Mouse (Mus musculus) heart, embryonic 13.5 days (tissue): ENCODE results near the gene Irs3. TPM values are rescaled to one million over a fixed set of nuclear protein-coding genes. Genes with fewer than 3 reads are reported as not detected.
"Not testable (repeated sequence)": the region's sequence is repeated elsewhere in the genome, so short reads cannot be mapped to it uniquely, and the experiment has no call there.

Source experiments
- ATAC-seq: fragments of 200-750 bp; cut with Nextera tagmentation; 2 replicates; pipeline ENCODE4 v1.8.0; 2017; ENCODE audit warnings: moderate TSS enrichment; ENCODE audit not compliant: insufficient number of reproducible peaks, low FRiP score, low TSS enrichment; ENCODE audit errors: extremely low read depth
- H3K27ac ChIP-seq: fragments of 300-500 bp; sonication (generic); replicated peaks from 2 replicates; pipeline ENCODE4 v1.5.1; 2015; ENCODE audit warnings: moderate library complexity, mild to moderate bottlenecking, inconsistent platforms
- H3K27me3 ChIP-seq: fragments of 300-500 bp; sonication (generic); replicated peaks from 2 replicates; pipeline ENCODE4 v1.6.1; 2015; ENCODE audit warnings: mild to moderate bottlenecking, inconsistent platforms
- H3K36me3 ChIP-seq: fragments of 300-500 bp; sonication (generic); 2 replicates; pipeline ENCODE4 v1.6.1; 2015; ENCODE audit warnings: mild to moderate bottlenecking, inconsistent platforms
- H3K4me1 ChIP-seq: fragments of 300-500 bp; sonication (generic); 2 replicates; pipeline ENCODE4 v1.6.1; 2015; ENCODE audit warnings: inconsistent platforms
- H3K4me2 ChIP-seq: fragments of 300-500 bp; sonication (generic); 2 replicates; pipeline ENCODE4 v1.6.1; 2015; ENCODE audit warnings: inconsistent platforms, mild to moderate bottlenecking, moderate library complexity
- H3K4me3 ChIP-seq: fragments of 300-500 bp; sonication (generic); 2 replicates; pipeline ENCODE4 v1.5.1; 2015; ENCODE audit warnings: moderate library complexity, mild to moderate bottlenecking, inconsistent platforms
- H3K9ac ChIP-seq: fragments of 300-500 bp; sonication (generic); 2 replicates; pipeline ENCODE4 v1.6.1; 2015; ENCODE audit warnings: inconsistent platforms, mild to moderate bottlenecking, moderate library complexity
- H3K9me3 ChIP-seq: fragments of 300-500 bp; sonication (generic); 2 replicates; pipeline ENCODE4 v1.6.1; 2016; ENCODE audit warnings: inconsistent platforms
- WGBS: fragments of 180-500 bp; shearing (Covaris S2); methylation state at CpG from one replicate; pipeline ENCODE4 v1.1.7; 2015; ENCODE audit warnings: mixed read lengths; 5-methylcytosine and 5-hydroxymethylcytosine counted together
- polyA plus RNA-seq: library from polyadenylated mRNA; unstranded; fragments of >200 nt; fragmentation: Nextera tagmentation; extraction: Ambion mirVana; gene quantifications from 2 replicates; pipeline ENCODE4 v1.2.1, GENCODE M21; 2015

Irs3 gene
- polyA plus RNA-seq, 1 experiment from 2014 or later, result not detected

- Histone ChIP-seq H3K36me3 (no peaks in the 10 kb centered on the region), H3K9ac (no peak overlapping the region), H3K4me1 (peaks cover 36% of the 10 kb centered on the region), H3K27me3 (peaks cover 15% of the 10 kb centered on the region; the same call in 1 of the 2 replicates), H3K27ac (no peak overlapping the region), H3K4me2 (no peak overlapping the region), H3K9me3 (no peaks in the 10 kb centered on the region), H3K4me3 (no peak overlapping the region)
- WGBS, result 85% methylated on average over 7 of the region's 7 CpGs
- ATAC-seq, result no peak
These were observed 30.2 kb downstream of the Irs3 start for GRCm38 (mm10) chr5:137615347-137615746.

- not testable (repeated sequence) for H3K27ac ChIP-seq, H3K36me3 ChIP-seq, H3K9ac ChIP-seq, H3K4me2 ChIP-seq, H3K9me3 ChIP-seq, ATAC-seq, H3K4me3 ChIP-seq
- H3K27me3 ChIP-seq, result peaks cover 15% of the 10 kb centered on the region; the same call in 1 of the 2 replicates
- WGBS, result 87% methylated on average over 2 of the region's 2 CpGs
- H3K4me1 ChIP-seq, result peaks cover 40% of the 10 kb centered on the region
These were observed 30.6 kb downstream of the Irs3 start for GRCm38 (mm10) chr5:137614921-137615320.

- ATAC-seq, result no peak
- H3K9me3 ChIP-seq, result no peaks in the 10 kb centered on the region
- no peaks in the 10 kb centered on the region for H3K36me3 ChIP-seq
- H3K27ac ChIP-seq, result peak within 1 kb of the TSS; percentile 39; the same call in 1 of the 2 replicates
- 27% methylated on average over 11 of the region's 11 CpGs for WGBS
- H3K4me3 ChIP-seq, result no peak within 1 kb of the TSS
- peaks cover 53% of the 10 kb centered on the region for H3K4me1 ChIP-seq
- peak within 1 kb of the TSS; percentile 58 for H3K9ac ChIP-seq
- H3K4me2 ChIP-seq, result no peak within 1 kb of the TSS
- peaks cover 13% of the 10 kb centered on the region; the same call in 1 of the 2 replicates for H3K27me3 ChIP-seq
These were observed 32.0 kb downstream of the Irs3 start, which contains the start of gene Pcolce for GRCm38 (mm10) chr5:137613550-137613949. Gene Pcolce, minus strand, starts transcription at chr5:137613784.

GRCm38 (mm10) chr5:137613076-137613475 is 32.4 kb downstream of the Irs3 start:
- Histone ChIP-seq H3K36me3 (0 out of 2 replicates have a peak, but pooled peaks cover under 1% of the 10 kb centered on the region), H3K9me3 (no peaks in the 10 kb centered on the region), H3K27me3 (peaks cover 15% of the 10 kb centered on the region; the same call in 1 of the 2 replicates), H3K27ac (no peak overlapping the region), H3K4me1 (peaks cover 58% of the 10 kb centered on the region), H3K9ac (peak overlapping the region; percentile 58; the same call in 1 of the 2 replicates), H3K4me3 (no peak overlapping the region), H3K4me2 (no peak overlapping the region)
- 74% methylated on average over 5 of the region's 5 CpGs for WGBS
- no peak for ATAC-seq

- 3% methylated on average over 6 of the region's 6 CpGs for WGBS
- peak overlapping the region; percentile 67 for H3K4me2 ChIP-seq
- H3K27ac ChIP-seq, result peak overlapping the region; percentile 95
- H3K4me3 ChIP-seq, result peak overlapping the region; percentile 51
- H3K27me3 ChIP-seq, result peaks cover 15% of the 10 kb centered on the region; the same call in 1 of the 2 replicates
- peak overlapping the region; percentile 83 for H3K9ac ChIP-seq
- peaks cover 62% of the 10 kb centered on the region for H3K4me1 ChIP-seq
- peaks cover 19% of the 10 kb centered on the region for H3K36me3 ChIP-seq
- H3K9me3 ChIP-seq, result no peaks in the 10 kb centered on the region
- ATAC-seq, result no peak; the same call in 1 of the 2 replicates
These were observed 34.3 kb downstream of the Irs3 start for GRCm38 (mm10) chr5:137611245-137611602.

GRCm38 (mm10) chr5:137610548-137611244 is 34.8 kb downstream of the Irs3 start:
- Histone ChIP-seq H3K27ac (peak overlapping the region; percentile 95), H3K36me3 (peaks cover 24% of the 10 kb centered on the region)
- 3% methylated on average over 12 of the region's 12 CpGs for WGBS

GRCm38 (mm10) chr5:137610056-137610455 is 35.5 kb downstream of the Irs3 start:
- Histone ChIP-seq H3K4me3 (peak overlapping the region; percentile 51), H3K9me3 (no peaks in the 10 kb centered on the region), H3K27me3 (peaks cover 15% of the 10 kb centered on the region; the same call in 1 of the 2 replicates), H3K36me3 (peaks cover 30% of the 10 kb centered on the region), H3K27ac (peak overlapping the region; percentile 95), H3K4me1 (peaks cover 62% of the 10 kb centered on the region), H3K9ac (peak overlapping the region; percentile 83), H3K4me2 (peak overlapping the region; percentile 67)
- no peak for ATAC-seq
- 60% methylated on average over 4 of the region's 4 CpGs for WGBS

More at GRCm38 (mm10) chr5:137610548-137611244, 34.8 kb downstream of the Irs3 start:
- H3K9me3 ChIP-seq, result no peaks in the 10 kb centered on the region
- H3K4me3 ChIP-seq, result peak overlapping the region; percentile 51
- peak; percentile 33; the same call in 1 of the 2 replicates for ATAC-seq
- H3K27me3 ChIP-seq, result peaks cover 15% of the 10 kb centered on the region; the same call in 1 of the 2 replicates
- peak overlapping the region; percentile 83 for H3K9ac ChIP-seq
- peak overlapping the region; percentile 67 for H3K4me2 ChIP-seq
- peaks cover 62% of the 10 kb centered on the region for H3K4me1 ChIP-seq

- WGBS, result 62% methylated on average over 3 of the region's 3 CpGs
- Histone ChIP-seq H3K4me3 (0 out of 2 replicates have a peak overlapping the region, but pooled peaks have one; percentile 31), H3K9ac (peak overlapping the region; percentile 72; the same call in 1 of the 2 replicates)
These were observed 36.2 kb downstream of the Irs3 start for GRCm38 (mm10) chr5:137609292-137609691.

GRCm38 (mm10) chr5:137608654-137609190 is 36.8 kb downstream of the Irs3 start:
- peaks cover 43% of the 10 kb centered on the region for H3K36me3 ChIP-seq
- no peak overlapping the region for H3K27ac ChIP-seq
- no peaks in the 10 kb centered on the region for H3K9me3 ChIP-seq
- H3K4me2 ChIP-seq, result peak overlapping the region; percentile 67
- 28% methylated on average over 23 of the region's 23 CpGs for WGBS
- H3K9ac ChIP-seq, result peak overlapping the region; percentile 72
- H3K27me3 ChIP-seq, result peaks cover 15% of the 10 kb centered on the region; the same call in 1 of the 2 replicates
- no peak for ATAC-seq
- H3K4me3 ChIP-seq, result peak overlapping the region; percentile 31
- peaks cover 62% of the 10 kb centered on the region for H3K4me1 ChIP-seq

More at GRCm38 (mm10) chr5:137609292-137609691, 36.2 kb downstream of the Irs3 start:
- peak overlapping the region; percentile 67 for H3K4me2 ChIP-seq
- H3K27me3 ChIP-seq, result peaks cover 15% of the 10 kb centered on the region; the same call in 1 of the 2 replicates
- H3K36me3 ChIP-seq, result peaks cover 38% of the 10 kb centered on the region
- H3K9me3 ChIP-seq, result no peaks in the 10 kb centered on the region
- no peak overlapping the region for H3K27ac ChIP-seq
- H3K4me1 ChIP-seq, result peaks cover 62% of the 10 kb centered on the region
- no peak for ATAC-seq

GRCm38 (mm10) chr5:137607860-137608653 is 37.5 kb downstream of the Irs3 start:
- Histone ChIP-seq H3K27ac (no peak overlapping the region), H3K4me2 (peak overlapping the region; percentile 67), H3K27me3 (peaks cover 15% of the 10 kb centered on the region; the same call in 1 of the 2 replicates), H3K4me1 (peaks cover 62% of the 10 kb centered on the region), H3K4me3 (peak overlapping the region; percentile 31), H3K36me3 (peaks cover 43% of the 10 kb centered on the region), H3K9me3 (no peaks in the 10 kb centered on the region), H3K9ac (peak overlapping the region; percentile 72)
- WGBS, result 28% methylated on average over 26 of the region's 26 CpGs
- ATAC-seq, result no peak

GRCm38 (mm10) chr5:137601365-137601729 is 44.2 kb downstream of the Irs3 start:
- Histone ChIP-seq H3K27ac (peak overlapping the region; percentile 87), H3K9me3 (no peaks in the 10 kb centered on the region), H3K4me2 (peak overlapping the region; percentile 80), H3K4me1 (peaks cover 34% of the 10 kb centered on the region), H3K36me3 (peaks cover 46% of the 10 kb centered on the region), H3K9ac (peak overlapping the region; percentile 86), H3K27me3 (no peaks in the 10 kb centered on the region), H3K4me3 (peak overlapping the region; percentile 72)
- no peak for ATAC-seq
- WGBS, result under 1% methylated on average over 22 of the region's 22 CpGs
